Mouse (Mus musculus): ENCODE measurements around the gene Gm49354. TPM values are rescaled to one million over a fixed set of nuclear protein-coding genes. Genes with fewer than 3 reads are reported as not detected.
"Not testable (repeated sequence)": the region's sequence is repeated elsewhere in the genome, so short reads cannot be mapped to it uniquely, and the experiment has no call there.

The Gm49354 gene
- total and polyA plus RNA-seq, 3 experiments, result 52.8 TPM; not detected in 2

DNA sequence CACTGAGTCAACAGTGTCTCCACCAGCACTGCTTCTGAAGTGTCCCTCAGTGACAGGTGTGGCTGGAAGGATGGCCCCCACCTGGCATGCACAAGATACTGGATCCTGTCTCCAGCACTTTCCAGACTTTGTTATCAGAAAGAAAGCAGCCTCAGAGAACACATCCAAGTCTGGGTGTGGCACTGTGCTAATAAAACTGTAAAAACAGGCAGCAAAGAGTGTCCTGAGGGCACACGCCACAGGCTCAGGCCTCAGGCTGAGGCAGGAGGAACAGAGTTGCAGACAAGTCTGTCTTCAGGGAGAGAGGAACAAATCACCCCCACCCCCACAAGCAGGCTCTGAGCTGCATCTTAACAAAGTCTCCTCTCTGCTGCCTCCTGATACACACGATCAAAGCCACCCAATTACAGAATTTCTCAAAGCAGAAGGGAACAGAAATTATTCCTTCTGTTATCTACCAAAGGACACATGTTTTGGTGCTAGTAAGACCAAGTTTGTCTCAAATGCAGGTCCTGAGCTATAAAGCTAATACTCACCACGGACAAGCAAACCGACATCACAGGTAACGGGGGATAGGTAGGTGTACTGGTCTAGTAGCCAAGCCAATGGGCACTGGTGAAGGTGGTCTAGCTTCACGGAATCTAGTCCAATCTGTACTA, 13.9 kb upstream of the Gm49354 start:
- peak; percentile 35 for DNase-seq (ENCODE audit: low spot score)
- TF ChIP-seq CTCF (IDR thresholded peaks at IDR 0.05; ENCODE audit: low read depth, low read length), result no peak
- peak; percentile 73 for TF ChIP-seq TAL1 (conservative IDR thresholded peaks at IDR 0.05; ENCODE audit: low read depth, low read length)
- peak; percentile 87 for ATAC-seq (ENCODE audit: extremely low read depth, insufficient number of reproducible peaks, low FRiP score, poor library complexity, severe bottlenecking)
- Histone ChIP-seq H3K4me1 (ENCODE audit: insufficient read depth, low read depth, low read length) (peaks cover 71% of the 10 kb centered on the region), H3K9me3 (replicated peaks) (no peaks in the 10 kb centered on the region), H3K36me3 (replicated peaks) (peaks cover 98% of the 10 kb centered on the region), H3K27me3 (ENCODE audit: insufficient read depth, low read length) (no peaks in the 10 kb centered on the region), H3K4me3 (ENCODE audit: low read depth, low read length) (peak overlapping the region; percentile 52; the same call in 1 of the 2 replicates)

DNA sequence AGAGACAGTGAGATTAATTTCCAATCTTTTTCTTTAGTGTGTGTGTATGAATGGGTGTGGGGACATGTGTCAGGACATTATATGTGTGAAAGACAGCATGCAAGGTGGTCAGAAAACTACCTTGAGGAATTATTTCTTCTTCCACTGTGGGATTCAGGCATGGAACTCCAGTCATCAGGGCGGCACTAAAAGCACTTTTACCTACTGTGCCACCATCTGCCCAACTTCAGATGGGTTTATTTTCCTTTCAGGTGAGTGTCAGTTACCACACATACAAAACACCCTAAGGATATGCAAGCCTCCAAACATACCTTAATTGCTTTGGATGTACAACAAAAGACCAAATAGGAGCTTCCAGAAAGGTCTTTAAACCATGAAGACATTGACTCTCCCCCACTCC, 12.7 kb upstream of the Gm49354 start:
- no peak for TF ChIP-seq GATA1 (IDR thresholded peaks at IDR 0.05; ENCODE audit: borderline replicate concordance, low read length)
- Histone ChIP-seq H3K27me3 (ENCODE audit: insufficient read depth, low read length) (no peaks in the 10 kb centered on the region), H3K9me3 (replicated peaks) (no peaks in the 10 kb centered on the region), H3K36me3 (replicated peaks) (peaks cover 98% of the 10 kb centered on the region), H3K4me3 (ENCODE audit: low read depth, low read length) (no peak overlapping the region), H3K4me1 (ENCODE audit: insufficient read depth, low read depth, low read length) (peaks cover 65% of the 10 kb centered on the region)
- DNase-seq (ENCODE audit: low spot score) (no peak), ATAC-seq (ENCODE audit: extremely low read depth, insufficient number of reproducible peaks, low FRiP score, poor library complexity, severe bottlenecking) (no peak)

- Histone ChIP-seq H3K36me3 (replicated peaks) (peaks cover 98% of the 10 kb centered on the region), H3K4me1 (ENCODE audit: insufficient read depth, low read depth, low read length) (peaks cover 14% of the 10 kb centered on the region)
- H3K4me3 ChIP-seq (ENCODE audit: low read depth, low read length); H3K27me3 ChIP-seq (ENCODE audit: insufficient read depth, low read length); ATAC-seq (ENCODE audit: extremely low read depth, insufficient number of reproducible peaks, low FRiP score, poor library complexity, severe bottlenecking); H3K9me3 ChIP-seq (replicated peaks); DNase-seq (ENCODE audit: low spot score): not testable (repeated sequence)
Measured at GRCm38 (mm10) chr13:59779744-59780264, 2.2 kb downstream of the Gm49354 start.

- H3K4me1 ChIP-seq (ENCODE audit: insufficient read depth, low read depth, low read length), result peaks cover 16% of the 10 kb centered on the region
- ATAC-seq (ENCODE audit: extremely low read depth, insufficient number of reproducible peaks, low FRiP score, poor library complexity, severe bottlenecking) (peak; percentile 43; the same call in 1 of the 2 replicates), DNase-seq (ENCODE audit: low spot score) (no peak)
- H3K4me3 ChIP-seq (ENCODE audit: low read depth, low read length), result no peak overlapping the region
- H3K9me3 ChIP-seq (replicated peaks), result no peaks in the 10 kb centered on the region
- TF ChIP-seq GATA2 (IDR thresholded peaks at IDR 0.05; ENCODE audit: borderline replicate concordance, low read depth, low read length) (no peak), POLR2AphosphoS5 (IDR thresholded peaks at IDR 0.05; ENCODE audit: insufficient replicate concordance, low read depth, low read length) (no peak), TAL1 (conservative IDR thresholded peaks at IDR 0.05; ENCODE audit: low read depth, low read length) (no peak), CTCF (IDR thresholded peaks at IDR 0.05; ENCODE audit: low read depth, low read length) (no peak), GATA1 (IDR thresholded peaks at IDR 0.05; ENCODE audit: borderline replicate concordance, low read length) (no peak)
- no peaks in the 10 kb centered on the region for H3K27me3 ChIP-seq (ENCODE audit: insufficient read depth, low read length)
- peaks cover 96% of the 10 kb centered on the region for H3K36me3 ChIP-seq (replicated peaks)
Measured at GRCm38 (mm10) chr13:59779213-59779612, 2.8 kb downstream of the Gm49354 start.

DNA sequence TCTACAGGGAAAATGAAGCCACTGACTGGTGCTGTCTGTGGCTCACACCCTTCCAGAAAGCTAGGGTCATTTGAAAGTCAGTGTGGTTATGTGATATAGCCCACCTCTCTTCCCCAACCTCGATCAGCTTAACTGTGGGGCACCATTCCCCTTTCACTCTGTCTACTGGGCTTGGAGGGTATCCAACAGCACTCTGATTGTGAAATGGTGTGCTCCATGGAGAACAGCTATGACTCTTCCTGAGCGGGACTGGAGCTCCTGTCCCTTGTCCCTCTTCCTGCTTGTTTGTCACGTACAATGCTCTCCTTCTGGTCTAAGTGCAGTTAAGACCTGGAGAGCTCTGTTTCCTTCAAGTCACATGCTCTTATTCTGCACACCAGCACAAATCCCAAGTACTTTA, 6.9 kb downstream of the Gm49354 start:
- peaks cover 83% of the 10 kb centered on the region for H3K36me3 ChIP-seq (replicated peaks)
- peaks cover 49% of the 10 kb centered on the region for H3K4me1 ChIP-seq (ENCODE audit: insufficient read depth, low read depth, low read length)
- DNase-seq (ENCODE audit: low spot score), result no peak
- no peaks in the 10 kb centered on the region for H3K27me3 ChIP-seq (ENCODE audit: insufficient read depth, low read length)
- H3K9me3 ChIP-seq (replicated peaks), result no peaks in the 10 kb centered on the region
- H3K4me3 ChIP-seq (ENCODE audit: low read depth, low read length), result no peak overlapping the region
- TF ChIP-seq TAL1 (conservative IDR thresholded peaks at IDR 0.05; ENCODE audit: low read depth, low read length) (no peak), POLR2AphosphoS5 (IDR thresholded peaks at IDR 0.05; ENCODE audit: insufficient replicate concordance, low read depth, low read length) (no peak), GATA1 (IDR thresholded peaks at IDR 0.05; ENCODE audit: borderline replicate concordance, low read length) (no peak), CTCF (IDR thresholded peaks at IDR 0.05; ENCODE audit: low read depth, low read length) (no peak), GATA2 (IDR thresholded peaks at IDR 0.05; ENCODE audit: borderline replicate concordance, low read depth, low read length) (no peak)
- ATAC-seq (ENCODE audit: extremely low read depth, insufficient number of reproducible peaks, low FRiP score, poor library complexity, severe bottlenecking), result no peak

DNA sequence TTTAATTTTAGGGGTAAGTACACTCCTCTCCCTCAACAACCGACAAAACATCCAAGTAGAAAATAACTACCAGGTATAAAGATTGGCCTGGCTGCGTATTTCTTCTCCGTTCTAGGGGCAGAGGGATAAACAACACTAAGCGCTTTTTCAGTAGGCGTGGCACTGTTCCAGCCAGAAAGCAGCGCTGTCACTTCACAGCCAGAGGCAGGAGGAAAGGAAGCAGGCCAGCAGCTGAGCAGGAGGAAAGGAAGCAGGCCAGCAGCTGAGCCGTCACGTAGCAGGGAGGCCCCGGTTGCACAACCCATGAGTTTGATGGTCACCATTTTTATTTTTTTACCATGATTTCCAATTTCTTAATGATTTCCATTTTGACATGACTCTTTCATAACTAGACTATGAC, 10.8 kb downstream of the Gm49354 start:
- Histone ChIP-seq H3K36me3 (replicated peaks) (peaks cover 68% of the 10 kb centered on the region), H3K4me1 (ENCODE audit: insufficient read depth, low read depth, low read length) (peaks cover 67% of the 10 kb centered on the region), H3K4me3 (ENCODE audit: low read depth, low read length) (peak overlapping the region; percentile 53; the same call in 1 of the 2 replicates), H3K27me3 (ENCODE audit: insufficient read depth, low read length) (no peaks in the 10 kb centered on the region), H3K9me3 (replicated peaks) (no peaks in the 10 kb centered on the region)
- TF ChIP-seq TAL1 (conservative IDR thresholded peaks at IDR 0.05; ENCODE audit: low read depth, low read length), result no peak
- no peak for TF ChIP-seq POLR2AphosphoS5 (IDR thresholded peaks at IDR 0.05; ENCODE audit: insufficient replicate concordance, low read depth, low read length)
- no peak for TF ChIP-seq GATA1 (IDR thresholded peaks at IDR 0.05; ENCODE audit: borderline replicate concordance, low read length)
- TF ChIP-seq GATA2 (IDR thresholded peaks at IDR 0.05; ENCODE audit: borderline replicate concordance, low read depth, low read length), result no peak
- TF ChIP-seq CTCF (IDR thresholded peaks at IDR 0.05; ENCODE audit: low read depth, low read length), result no peak
- DNase-seq (ENCODE audit: low spot score) (peak; percentile 67), ATAC-seq (ENCODE audit: extremely low read depth, insufficient number of reproducible peaks, low FRiP score, poor library complexity, severe bottlenecking) (peak; percentile 51)

- Histone ChIP-seq H3K4me3 (ENCODE audit: low read depth, low read length) (peak overlapping the region; percentile 94; the same call in 1 of the 2 replicates), H3K9me3 (replicated peaks) (no peaks in the 10 kb centered on the region), H3K4me1 (ENCODE audit: insufficient read depth, low read depth, low read length) (peaks cover 71% of the 10 kb centered on the region), H3K27me3 (ENCODE audit: insufficient read depth, low read length) (no peaks in the 10 kb centered on the region), H3K36me3 (replicated peaks) (peaks cover 68% of the 10 kb centered on the region)
- TF ChIP-seq GATA1 (IDR thresholded peaks at IDR 0.05; ENCODE audit: borderline replicate concordance, low read length), result no peak
- ATAC-seq (ENCODE audit: extremely low read depth, insufficient number of reproducible peaks, low FRiP score, poor library complexity, severe bottlenecking) (no peak), DNase-seq (ENCODE audit: low spot score) (no peak)
Measured at GRCm38 (mm10) chr13:59770847-59771246, 11.2 kb downstream of the Gm49354 start.

Measured in G1E (cell line).